Mouse (Mus musculus): ENCODE measurements at regions not wholly inside any gene's neighbourhood (a gene's known extent, or its start where the extent isn't known, plus 50 kb on each side); places are given as distances from the start of the nearest gene placed in this dataset.

- Histone ChIP-seq H3K4me3 (replicated peaks; ENCODE audit: low read length) (no peak overlapping the region), H3K36me3 (replicated peaks; ENCODE audit: control insufficient read depth, insufficient read depth) (no peaks in the 10 kb centered on the region), H3K4me1 (replicated peaks; ENCODE audit: control insufficient read depth, insufficient read depth, low read length) (peaks cover 18% of the 10 kb centered on the region), H3K9me3 (ENCODE audit: control insufficient read depth, low read length) (peaks cover 10% of the 10 kb centered on the region; the same call in 1 of the 2 replicates), H3K9ac (no peak overlapping the region), H3K27me3 (ENCODE audit: control insufficient read depth, insufficient read depth, low read length) (no peaks in the 10 kb centered on the region), H3K4me2 (replicated peaks) (no peak overlapping the region), H3K27ac (no peak overlapping the region)
- 75% methylated on average over 4 of the region's 4 CpGs for WGBS
- ATAC-seq (ENCODE audit: low FRiP score) (no peak), DNase-seq (ENCODE audit: low spot score) (no peak)
Observed at GRCm38 (mm10) chr1:75889847-75890591, 344.0 kb downstream of the Slc4a3 start.

GRCm38 (mm10) chr1:75890636-75891276 lies 344.7 kb downstream of the Slc4a3 start:
- H3K27me3 ChIP-seq (ENCODE audit: control insufficient read depth, insufficient read depth, low read length), result no peaks in the 10 kb centered on the region
- H3K4me1 ChIP-seq (replicated peaks; ENCODE audit: control insufficient read depth, insufficient read depth, low read length), result peaks cover 18% of the 10 kb centered on the region
- 71% methylated on average over 10 of the region's 10 CpGs for WGBS
- H3K4me3 ChIP-seq (replicated peaks; ENCODE audit: low read length), result no peak overlapping the region
- no peak overlapping the region for H3K27ac ChIP-seq
- H3K9me3 ChIP-seq (ENCODE audit: control insufficient read depth, low read length), result peaks cover 10% of the 10 kb centered on the region; the same call in 1 of the 2 replicates
- peak; percentile 45 for DNase-seq (ENCODE audit: low spot score)
- no peak overlapping the region for H3K4me2 ChIP-seq (replicated peaks)
- no peak overlapping the region for H3K9ac ChIP-seq
- H3K36me3 ChIP-seq (replicated peaks; ENCODE audit: control insufficient read depth, insufficient read depth), result no peaks in the 10 kb centered on the region
- ATAC-seq (ENCODE audit: low FRiP score), result no peak

GRCm38 (mm10) chr1:75895550-75895949 lies 349.5 kb downstream of the Slc4a3 start:
- Histone ChIP-seq H3K36me3 (replicated peaks; ENCODE audit: control insufficient read depth, insufficient read depth) (no peaks in the 10 kb centered on the region), H3K27me3 (ENCODE audit: control insufficient read depth, insufficient read depth, low read length) (no peaks in the 10 kb centered on the region), H3K4me2 (replicated peaks) (no peak overlapping the region), H3K27ac (no peak overlapping the region), H3K4me1 (replicated peaks; ENCODE audit: control insufficient read depth, insufficient read depth, low read length) (no peaks in the 10 kb centered on the region), H3K4me3 (replicated peaks; ENCODE audit: low read length) (no peak overlapping the region), H3K9ac (no peak overlapping the region), H3K9me3 (ENCODE audit: control insufficient read depth, low read length) (peaks cover 10% of the 10 kb centered on the region; the same call in 1 of the 2 replicates)
- ATAC-seq (ENCODE audit: low FRiP score), result no peak
- DNase-seq (ENCODE audit: low spot score), result no peak
- 100% methylated on average over 1 of the region's 1 CpGs for WGBS

GRCm38 (mm10) chr1:75901146-75901545 lies 355.1 kb downstream of the Slc4a3 start:
- Histone ChIP-seq H3K4me2 (replicated peaks) (no peak overlapping the region), H3K27me3 (ENCODE audit: control insufficient read depth, insufficient read depth, low read length) (no peaks in the 10 kb centered on the region), H3K27ac (no peak overlapping the region), H3K9ac (no peak overlapping the region), H3K36me3 (replicated peaks; ENCODE audit: control insufficient read depth, insufficient read depth) (no peaks in the 10 kb centered on the region), H3K4me1 (replicated peaks; ENCODE audit: control insufficient read depth, insufficient read depth, low read length) (no peaks in the 10 kb centered on the region; the same call in 1 of the 2 replicates), H3K9me3 (ENCODE audit: control insufficient read depth, low read length) (no peaks in the 10 kb centered on the region), H3K4me3 (replicated peaks; ENCODE audit: low read length) (no peak overlapping the region)
- 47% methylated on average over 1 of the region's 1 CpGs for WGBS
- no peak for ATAC-seq (ENCODE audit: low FRiP score)
- no peak for DNase-seq (ENCODE audit: low spot score)

GRCm38 (mm10) chr1:75905699-75906470 lies 359.8 kb downstream of the Slc4a3 start:
- H3K36me3 ChIP-seq (replicated peaks; ENCODE audit: control insufficient read depth, insufficient read depth), result no peaks in the 10 kb centered on the region
- no peaks in the 10 kb centered on the region for H3K27me3 ChIP-seq (ENCODE audit: control insufficient read depth, insufficient read depth, low read length)

GRCm38 (mm10) chr1:75915311-75915710 lies 369.2 kb downstream of the Slc4a3 start:
- H3K9me3 ChIP-seq (ENCODE audit: control insufficient read depth, low read length), result no peaks in the 10 kb centered on the region
- 99% methylated on average over 2 of the region's 2 CpGs for WGBS

More at GRCm38 (mm10) chr1:75905699-75906470, 359.8 kb downstream of the Slc4a3 start:
- Histone ChIP-seq H3K9me3 (ENCODE audit: control insufficient read depth, low read length) (no peaks in the 10 kb centered on the region), H3K4me3 (replicated peaks; ENCODE audit: low read length) (no peak overlapping the region), H3K4me2 (replicated peaks) (no peak overlapping the region), H3K9ac (no peak overlapping the region), H3K4me1 (replicated peaks; ENCODE audit: control insufficient read depth, insufficient read depth, low read length) (no peaks in the 10 kb centered on the region; the same call in 1 of the 2 replicates), H3K27ac (peak overlapping the region; percentile 21; the same call in 1 of the 2 replicates)
- ATAC-seq (ENCODE audit: low FRiP score) (no peak), DNase-seq (ENCODE audit: low spot score) (no peak)
- 32% methylated on average over 9 of the region's 9 CpGs for WGBS

GRCm38 (mm10) chr1:75916181-75916580 lies 370.1 kb downstream of the Slc4a3 start:
- DNase-seq (ENCODE audit: low spot score) (no peak), ATAC-seq (ENCODE audit: low FRiP score) (no peak)
- no peak overlapping the region for H3K9ac ChIP-seq
- H3K4me1 ChIP-seq (replicated peaks; ENCODE audit: control insufficient read depth, insufficient read depth, low read length), result no peaks in the 10 kb centered on the region
- H3K4me2 ChIP-seq (replicated peaks), result no peak overlapping the region
- 57% methylated on average over 2 of the region's 2 CpGs for WGBS
- H3K27me3 ChIP-seq (ENCODE audit: control insufficient read depth, insufficient read depth, low read length), result no peaks in the 10 kb centered on the region
- no peak overlapping the region for H3K4me3 ChIP-seq (replicated peaks; ENCODE audit: low read length)
- no peaks in the 10 kb centered on the region for H3K36me3 ChIP-seq (replicated peaks; ENCODE audit: control insufficient read depth, insufficient read depth)
- no peaks in the 10 kb centered on the region for H3K9me3 ChIP-seq (ENCODE audit: control insufficient read depth, low read length)
- no peak overlapping the region for H3K27ac ChIP-seq

More at GRCm38 (mm10) chr1:75915311-75915710, 369.2 kb downstream of the Slc4a3 start:
- ATAC-seq (ENCODE audit: low FRiP score) (no peak), DNase-seq (ENCODE audit: low spot score) (no peak)
- H3K4me3 ChIP-seq (replicated peaks; ENCODE audit: low read length), result no peak overlapping the region
- H3K9ac ChIP-seq, result no peak overlapping the region
- no peaks in the 10 kb centered on the region for H3K27me3 ChIP-seq (ENCODE audit: control insufficient read depth, insufficient read depth, low read length)
- no peak overlapping the region for H3K27ac ChIP-seq
- no peak overlapping the region for H3K4me2 ChIP-seq (replicated peaks)
- no peaks in the 10 kb centered on the region for H3K4me1 ChIP-seq (replicated peaks; ENCODE audit: control insufficient read depth, insufficient read depth, low read length)
- no peaks in the 10 kb centered on the region for H3K36me3 ChIP-seq (replicated peaks; ENCODE audit: control insufficient read depth, insufficient read depth)

GRCm38 (mm10) chr1:75919134-75919533 lies 373.1 kb downstream of the Slc4a3 start:
- H3K4me3 ChIP-seq (replicated peaks; ENCODE audit: low read length), result no peak overlapping the region
- no peaks in the 10 kb centered on the region for H3K4me1 ChIP-seq (replicated peaks; ENCODE audit: control insufficient read depth, insufficient read depth, low read length)
- DNase-seq (ENCODE audit: low spot score) (no peak), ATAC-seq (ENCODE audit: low FRiP score) (no peak)
- H3K4me2 ChIP-seq (replicated peaks), result no peak overlapping the region
- no peak overlapping the region for H3K9ac ChIP-seq
- no peak overlapping the region for H3K27ac ChIP-seq
- H3K36me3 ChIP-seq (replicated peaks; ENCODE audit: control insufficient read depth, insufficient read depth), result no peaks in the 10 kb centered on the region
- H3K9me3 ChIP-seq (ENCODE audit: control insufficient read depth, low read length), result no peaks in the 10 kb centered on the region
- no peaks in the 10 kb centered on the region; the same call in 1 of the 2 replicates for H3K27me3 ChIP-seq (ENCODE audit: control insufficient read depth, insufficient read depth, low read length)
- 71% methylated on average over 2 of the region's 2 CpGs for WGBS

- Histone ChIP-seq H3K4me3 (replicated peaks; ENCODE audit: low read length) (no peak overlapping the region), H3K9me3 (ENCODE audit: control insufficient read depth, low read length) (no peaks in the 10 kb centered on the region), H3K4me1 (replicated peaks; ENCODE audit: control insufficient read depth, insufficient read depth, low read length) (0 out of 2 replicates have a peak, but pooled peaks cover 7% of the 10 kb centered on the region), H3K27ac (no peak overlapping the region), H3K27me3 (ENCODE audit: control insufficient read depth, insufficient read depth, low read length) (peaks cover 3% of the 10 kb centered on the region; the same call in 1 of the 2 replicates), H3K36me3 (replicated peaks; ENCODE audit: control insufficient read depth, insufficient read depth) (no peaks in the 10 kb centered on the region), H3K4me2 (replicated peaks) (no peak overlapping the region), H3K9ac (no peak overlapping the region)
- WGBS, result 75% methylated on average over 8 of the region's 8 CpGs
- ATAC-seq (ENCODE audit: low FRiP score) (no peak), DNase-seq (ENCODE audit: low spot score) (no peak)
Observed at GRCm38 (mm10) chr1:75925046-75925445, 379.0 kb downstream of the Slc4a3 start.
